Mouse (Mus musculus): ENCODE data around the gene Gm21679. TPM values are rescaled to one million over a fixed set of nuclear protein-coding genes. Genes with fewer than 3 reads are reported as not detected.
"Not testable (repeated sequence)": the region's sequence is repeated elsewhere in the genome, so short reads cannot be mapped to it uniquely, and the experiment has no call there.

Gm21679 gene
- not detected in 2 replicates for polyA plus RNA-seq (2012; ENCODE audit: insufficient read depth, insufficient read length, low replicate concordance, missing spikeins)

GRCm38 (mm10) chrY:29683270-29683669 is at the start of gene Gm21679:
Gene Gm21679 (minus strand): TSS chrY:29683370.
- H3K4me3 ChIP-seq (ENCODE audit: insufficient read depth, low read depth, low read length); H3K4me1 ChIP-seq (ENCODE audit: control insufficient read depth, insufficient read depth, low read length); H3K27ac ChIP-seq (ENCODE audit: insufficient read depth, low read depth, low read length): not testable (repeated sequence)
- WGBS = no CpG with 5 or more reads among the region's 3 CpGs
